8 mouse cellular contexts compared by ENCODE assay signal in the genomic region with DNA sequence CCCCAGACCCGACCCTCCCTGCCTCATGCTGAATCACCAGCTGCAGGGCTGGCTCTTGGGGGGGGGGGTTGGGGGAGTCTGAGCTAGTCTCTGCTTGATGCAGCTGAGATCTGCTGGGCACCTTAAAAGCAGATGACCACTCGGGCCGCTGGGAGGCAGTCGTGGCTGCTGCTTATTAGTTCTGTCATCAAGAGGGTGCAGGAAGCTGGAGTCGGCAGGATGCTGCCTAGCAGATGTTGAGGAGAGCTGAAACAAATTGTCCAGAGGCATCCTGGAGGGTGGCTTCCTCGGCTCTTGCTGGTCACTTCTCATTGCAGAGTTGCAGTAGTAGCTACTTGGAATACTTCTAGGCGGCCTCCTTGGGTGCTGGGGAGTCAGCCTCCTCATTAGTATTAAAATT. TPM values are rescaled to one million over a fixed set of nuclear protein-coding genes. Genes with fewer than 3 reads are reported as not detected.
DNase-seq lines count a peak whose midpoint lies in the region.

No protein-coding gene starts in this region.

- intact Hi-C loops in left cerebral cortex, postnatal 4 days (cut with DNase I): no loop called here

- peak; percentile 60 to 80 for DNase-seq in adrenal gland, adult (ENCODE audit: inconsistent age in 2 of 2, low spot score in 1 of 2)
- DNase-seq in adrenal gland, postnatal 4 days (ENCODE audit: low spot score in 2 of 2): no peak
- peak; percentile 49 for DNase-seq in left cerebral cortex, postnatal 4 days
- DNase-seq in left cerebral cortex, adult 9 months (ENCODE audit: low spot score in 2 of 2): no peak
- peak; percentile 67 for DNase-seq in adrenal gland, postnatal 10 days
- peak; percentile 74 for DNase-seq in induced T-regulatory cell, adult 2 months (ENCODE audit: low read depth)
- DNase-seq in lung, postnatal 4 days: peak; percentile 71 to 74
- no peak for DNase-seq in ovary, postnatal 14 days (ENCODE audit: low spot score)

RNA-seq across cellular contexts. Expression of gene Mchr1, which starts 4.0 kb away (rescaled TPM):
- 1 to 10 TPM in 1 of 2 experiments, under 1 TPM in 1; 0.99 to 1.0 TPM for total RNA-seq in adrenal gland, postnatal 4 days (2021)
- 1 to 10 TPM; 3.4 TPM for total RNA-seq in left cerebral cortex, postnatal 4 days (2021)
- under 1 TPM; 0.18 to 0.61 TPM for total RNA-seq in adrenal gland, postnatal 10 days (2021)

RNA-seq across cellular contexts. Expression of gene Mrtfa, which starts 48.7 kb away (rescaled TPM):
- total RNA-seq in adrenal gland, postnatal 4 days (2021): 10 to 100 TPM; 33.0 to 39.1 TPM
- total RNA-seq in left cerebral cortex, postnatal 4 days (2021): 10 to 100 TPM; 47.5 to 51.0 TPM
- total RNA-seq in adrenal gland, postnatal 10 days (2021): 10 to 100 TPM; 23.7 to 26.2 TPM

Comparison
In these comparisons a context has a peak if more than half of its experiments do, and no peak if none do; other contexts are left out.
1. DNase-seq: peak in adrenal gland, adult (2 of 2), left cerebral cortex, postnatal 4 days (single experiment), adrenal gland, postnatal 10 days (single experiment), induced T-regulatory cell, adult 2 months (single experiment) and lung, postnatal 4 days (2 of 2); none in adrenal gland, postnatal 4 days (0 of 2), left cerebral cortex, adult 9 months (0 of 2) and ovary, postnatal 14 days (single experiment).